ENCODE assay signal across 8 mouse cellular contexts in genomic region chr1:58296278-58296677, GRCm38 (mm10). TPM values are rescaled to one million over a fixed set of nuclear protein-coding genes. Genes with fewer than 3 reads are reported as not detected.
A peak's percentile ranks its signal among the peaks of the same experiment; 100 is the strongest.
DNase-seq lines count a peak whose midpoint lies in the region; ATAC-seq and TF ChIP-seq lines count a peak whose summit lies in the region.

No protein-coding gene starts in this region.

- H3K4me2 ChIP-seq in hindbrain, embryonic 16.5 days (ENCODE audit: low read length), result no peak overlapping the region

- H3K4me1 ChIP-seq in hindbrain, embryonic 16.5 days (ENCODE audit: control insufficient read depth, insufficient read depth, low read depth, low read length), result no peaks in the 10 kb centered on the region
- H3K4me1 ChIP-seq in midbrain, embryonic 10.5 days, result peaks cover 4% of the 10 kb centered on the region; the same call in 1 of the 2 replicates

- WGBS in hindbrain, embryonic 16.5 days, result 9% methylated on average over 7 of the region's 7 CpGs
- 10% methylated on average over 7 of the region's 7 CpGs for WGBS in midbrain, embryonic 10.5 days

- H3K4me3 ChIP-seq in hindbrain, embryonic 16.5 days (ENCODE audit: low read length), result no peak overlapping the region
- H3K4me3 ChIP-seq in left cerebral cortex, adult 2 months, result no peak overlapping the region
- no peak overlapping the region for H3K4me3 ChIP-seq in midbrain, embryonic 10.5 days

- no peak overlapping the region for H3K9ac ChIP-seq in hindbrain, embryonic 16.5 days (ENCODE audit: low read depth, low read length)

- H3K36me3 ChIP-seq in hindbrain, embryonic 16.5 days (ENCODE audit: control insufficient read depth, insufficient read depth, low read length), result no peaks in the 10 kb centered on the region
- H3K36me3 ChIP-seq in midbrain, embryonic 10.5 days, result no peaks in the 10 kb centered on the region

- peak; percentile 95 for ATAC-seq in hindbrain, embryonic 16.5 days
- no peak for ATAC-seq in erythroblast, adult 5-6 weeks (replicated peaks; ENCODE audit: low FRiP score, poor library complexity, severe bottlenecking)

- no peak overlapping the region for H3K27ac ChIP-seq in hindbrain, embryonic 16.5 days (ENCODE audit: low read depth, low read length)
- no peak overlapping the region for H3K27ac ChIP-seq in left cerebral cortex, adult 2 months
- H3K27ac ChIP-seq in midbrain, embryonic 10.5 days (replicated peaks), result no peak overlapping the region

- intact Hi-C loops in left cerebral cortex, adult 2 months (cut with DNase I), result loop anchor here (2.0 to 10.0 kb wide), 3 partner anchors 139 to 871 kb away; no protein-coding TSS in a partner anchor

- H3K9me3 ChIP-seq in hindbrain, embryonic 16.5 days (ENCODE audit: control insufficient read depth, low read length), result no peaks in the 10 kb centered on the region
- H3K9me3 ChIP-seq in midbrain, embryonic 10.5 days (replicated peaks), result no peaks in the 10 kb centered on the region

- peak; percentile 50 for DNase-seq in Muller cell, postnatal 12 days (ENCODE audit: inconsistent ontology term)
- DNase-seq in c-Kit-positive CD71-positive TER-119-positive erythroid progenitor cells, embryonic 14.5 days (ENCODE audit: low spot score), result peak; percentile 32
- DNase-seq in forelimb bud, embryonic 11.5 days (ENCODE audit: low read depth, low spot score), result peak; percentile 84
- DNase-seq in left cerebral cortex, adult 2 months (ENCODE audit: extremely low spot score in 1 of 2, low spot score in 2 of 2), result peak; percentile 64 to 70
- peak; percentile 68 for DNase-seq in midbrain, embryonic 10.5 days (ENCODE audit: low spot score)
- DNase-seq in right cerebral cortex, postnatal 14 days, result peak; percentile 82

- peak; percentile 90 for TF ChIP-seq CTCF in left cerebral cortex, adult 2 months (IDR thresholded peaks at IDR 0.05)

- no peaks in the 10 kb centered on the region for H3K27me3 ChIP-seq in hindbrain, embryonic 16.5 days (replicated peaks; ENCODE audit: control insufficient read depth, insufficient read depth, low read length)
- no peaks in the 10 kb centered on the region for H3K27me3 ChIP-seq in midbrain, embryonic 10.5 days (ENCODE audit: low read depth, poor library complexity, severe bottlenecking)

RNA-seq across cellular contexts. Expression of gene Aox2, which starts 18.2 kb away (rescaled TPM):
- polyA plus RNA-seq in hindbrain, embryonic 16.5 days (2015; fragmentation: Nextera tagmentation; extraction: Ambion mirVana), result 0.02 and 0.09 TPM in 2 replicates
- under 1 TPM in 1 of 2 experiments, not detected in 1; 0.05 TPM for total RNA-seq in left cerebral cortex, adult 2 months (2021)
- polyA plus RNA-seq in midbrain, embryonic 10.5 days (2016; fragmentation: Nextera tagmentation; extraction: Ambion mirVana), result not detected in 2 replicates
- total RNA-seq in erythroblast, adult 5-6 weeks (2015; ENCODE audit: low replicate concordance), result not detected in 2 replicates
- total RNA-seq in erythroblast, adult 5-6 weeks (2017; ENCODE audit: low replicate concordance), result not detected in 2 replicates

Comparison
In these comparisons a context has a peak if more than half of its experiments do, and no peak if none do; other contexts are left out.
1. DNase-seq: peak in every context shown above with its lines; median percentile 84 in forelimb bud, embryonic 11.5 days; 82 in right cerebral cortex, postnatal 14 days; 68 in midbrain, embryonic 10.5 days; 67 in left cerebral cortex, adult 2 months; 50 in Muller cell, postnatal 12 days; 32 in c-Kit-positive CD71-positive TER-119-positive erythroid progenitor cells, embryonic 14.5 days.